Mouse (Mus musculus): ENCODE results near the gene Tpcn2. TPM values are rescaled to one million over a fixed set of nuclear protein-coding genes. Genes with fewer than 3 reads are reported as not detected.
A peak's percentile ranks its signal among the peaks of the same experiment; 100 is the strongest.

The Tpcn2 gene
- polyA plus RNA-seq, 1 experiment from 2014 or later = 1.6 TPM

DNA sequence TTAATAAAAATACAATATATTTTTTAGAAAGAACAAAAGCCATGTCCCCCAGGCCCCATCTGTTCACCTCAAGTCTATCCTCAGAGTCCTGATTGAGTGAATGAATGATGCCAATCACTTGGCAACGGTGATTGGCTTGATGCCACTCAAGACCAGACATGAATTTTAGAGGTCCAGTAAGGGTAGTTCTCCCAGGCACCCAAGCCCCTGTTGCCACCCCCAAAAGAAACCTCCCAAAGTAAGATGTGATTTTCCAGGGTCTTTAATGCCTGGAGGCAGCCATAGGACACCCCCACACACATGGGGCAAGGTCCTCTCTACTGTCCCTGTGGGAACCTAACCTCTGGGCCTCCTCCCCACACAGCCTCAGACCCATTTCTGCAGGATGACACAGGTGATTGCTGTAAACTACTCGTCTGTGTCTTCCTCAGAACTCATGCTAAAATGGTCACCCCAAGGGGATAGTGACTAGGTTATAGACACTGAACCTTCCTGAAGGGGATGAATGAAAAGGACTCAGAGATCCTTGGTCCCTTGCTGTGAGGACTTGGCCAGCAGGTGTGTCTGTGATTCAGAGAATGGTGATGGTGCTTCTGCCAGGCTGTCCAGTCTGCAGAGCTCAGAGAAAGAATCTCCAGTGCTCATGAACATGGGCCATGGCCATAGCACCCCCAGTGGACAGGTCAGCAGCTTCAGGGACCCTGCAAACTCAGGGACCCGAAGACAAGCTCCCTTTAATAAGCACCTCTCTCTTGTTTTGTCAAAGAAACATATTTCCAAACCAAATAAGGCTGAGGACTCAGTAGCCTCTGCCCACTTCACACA, 15.1 kb upstream of the Tpcn2 start:
- no peak overlapping the region for H3K9ac ChIP-seq
- WGBS (ENCODE audit: insufficient replicate concordance) = 41% methylated on average over 3 of the region's 3 CpGs
- H3K9me3 ChIP-seq (replicated peaks) = no peaks in the 10 kb centered on the region
- no peak for ATAC-seq (ENCODE audit: insufficient read depth)
- no peak overlapping the region for H3K27ac ChIP-seq (replicated peaks)
- no peak overlapping the region for H3K4me2 ChIP-seq
- H3K36me3 ChIP-seq (replicated peaks) = no peaks in the 10 kb centered on the region
- H3K4me1 ChIP-seq (replicated peaks) = peaks cover 12% of the 10 kb centered on the region
- H3K27me3 ChIP-seq = no peaks in the 10 kb centered on the region
- no peak overlapping the region for H3K4me3 ChIP-seq (replicated peaks)

DNA sequence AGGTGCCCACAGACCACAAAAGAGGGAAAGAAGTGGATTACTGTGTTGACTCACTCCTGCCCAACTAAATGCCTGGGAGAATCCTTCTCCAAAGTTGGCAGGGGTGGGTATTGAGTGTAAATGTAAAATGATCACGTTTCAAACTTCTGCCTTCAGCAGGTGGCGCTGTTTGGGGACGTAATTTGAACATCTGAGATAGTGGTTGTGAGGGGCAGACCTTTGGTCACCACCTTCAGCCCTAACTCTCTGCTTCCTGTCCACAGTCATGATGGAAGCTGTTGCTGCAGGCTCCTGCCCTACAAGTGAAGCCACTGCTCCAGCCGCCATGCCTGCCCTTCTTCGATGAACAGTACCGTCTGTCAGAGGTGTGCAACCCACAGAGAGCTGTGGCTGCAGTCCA, 10.0 kb upstream of the Tpcn2 start:
- 30% methylated on average over 6 of the region's 6 CpGs for WGBS (ENCODE audit: insufficient replicate concordance)
- no peak overlapping the region for H3K4me3 ChIP-seq (replicated peaks)
- no peaks in the 10 kb centered on the region for H3K4me1 ChIP-seq (replicated peaks)
- no peaks in the 10 kb centered on the region for H3K27me3 ChIP-seq
- no peak overlapping the region for H3K9ac ChIP-seq
- no peak for ATAC-seq (ENCODE audit: insufficient read depth)
- no peaks in the 10 kb centered on the region for H3K36me3 ChIP-seq (replicated peaks)
- no peak overlapping the region for H3K27ac ChIP-seq (replicated peaks)
- no peaks in the 10 kb centered on the region for H3K9me3 ChIP-seq (replicated peaks)
- H3K4me2 ChIP-seq = no peak overlapping the region

DNA sequence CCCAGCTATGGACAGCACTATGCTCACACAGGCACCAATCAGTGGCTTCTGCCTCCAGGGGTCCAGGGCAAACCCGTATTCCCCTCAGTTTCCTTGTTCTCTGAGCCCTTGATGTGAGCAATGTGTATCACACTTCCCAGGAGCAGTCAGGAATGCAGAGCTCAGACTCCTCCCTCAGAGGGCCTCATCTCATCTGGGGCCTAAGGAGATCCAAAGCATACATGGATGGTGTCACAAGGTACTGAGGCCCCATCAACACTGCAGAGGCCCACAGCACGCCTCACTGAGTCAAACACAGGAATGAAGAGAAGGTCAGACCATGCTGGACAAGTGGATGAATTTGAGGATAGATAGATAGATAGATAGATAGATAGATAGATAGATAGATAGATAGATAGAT, 8.9 kb upstream of the Tpcn2 start:
- Histone ChIP-seq H3K36me3 (replicated peaks) (no peaks in the 10 kb centered on the region), H3K9ac (no peak overlapping the region), H3K4me1 (replicated peaks) (0 out of 2 replicates have a peak, but pooled peaks cover 2% of the 10 kb centered on the region), H3K27me3 (no peaks in the 10 kb centered on the region), H3K27ac (replicated peaks) (no peak overlapping the region), H3K9me3 (replicated peaks) (no peaks in the 10 kb centered on the region), H3K4me2 (no peak overlapping the region), H3K4me3 (replicated peaks) (no peak overlapping the region)
- WGBS (ENCODE audit: insufficient replicate concordance) = 52% methylated on average over 2 of the region's 2 CpGs
- no peak for ATAC-seq (ENCODE audit: insufficient read depth)

DNA sequence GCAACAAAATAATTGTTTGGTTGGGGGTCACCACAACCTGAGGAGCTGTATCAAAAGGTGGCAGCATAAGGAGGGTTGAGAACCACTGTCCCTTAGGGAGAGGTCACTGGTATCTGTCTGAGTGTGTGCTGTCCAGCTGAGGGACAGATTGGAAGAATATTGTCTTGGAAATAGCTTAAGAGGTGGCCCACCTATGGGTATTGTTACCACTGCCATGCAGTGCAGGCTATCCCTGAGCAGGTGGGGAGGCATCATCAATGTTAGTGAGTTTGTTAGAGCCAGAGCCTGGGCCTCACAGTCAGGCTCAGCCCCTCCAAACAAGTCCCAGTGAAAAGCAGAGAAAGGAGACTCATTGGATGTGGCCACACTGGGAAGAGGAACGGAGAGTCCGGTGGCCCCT, 8.0 kb upstream of the Tpcn2 start:
- Histone ChIP-seq H3K4me2 (no peak overlapping the region), H3K27ac (replicated peaks) (no peak overlapping the region), H3K9ac (no peak overlapping the region), H3K36me3 (replicated peaks) (no peaks in the 10 kb centered on the region), H3K4me3 (replicated peaks) (no peak overlapping the region), H3K4me1 (replicated peaks) (peaks cover 2% of the 10 kb centered on the region; the same call in 1 of the 2 replicates), H3K9me3 (replicated peaks) (no peaks in the 10 kb centered on the region), H3K27me3 (no peaks in the 10 kb centered on the region)
- no peak for ATAC-seq (ENCODE audit: insufficient read depth)
- WGBS (ENCODE audit: insufficient replicate concordance) = 48% methylated on average over 2 of the region's 2 CpGs

DNA sequence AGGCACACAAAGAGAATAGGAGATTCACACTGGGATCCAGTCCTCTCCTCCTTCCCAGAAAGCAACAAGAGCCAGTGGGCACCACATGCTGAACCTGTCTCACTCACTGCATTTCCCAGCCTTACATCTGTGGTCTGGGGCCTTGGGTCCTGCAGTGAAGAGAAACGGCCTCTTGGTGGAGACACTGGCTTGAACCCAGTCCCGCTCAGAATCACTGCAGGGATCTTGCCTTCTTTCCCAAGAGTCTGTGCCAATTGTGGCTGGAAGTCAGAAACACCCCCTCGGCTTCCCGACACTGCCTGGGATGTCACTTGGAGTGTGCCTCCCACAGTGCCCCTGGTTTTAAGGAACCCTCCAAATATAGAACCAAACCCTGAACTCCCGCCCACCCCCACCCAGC, 5.5 kb upstream of the Tpcn2 start:
- Histone ChIP-seq H3K9ac (no peak overlapping the region), H3K4me3 (replicated peaks) (no peak overlapping the region), H3K9me3 (replicated peaks) (no peaks in the 10 kb centered on the region), H3K27me3 (no peaks in the 10 kb centered on the region), H3K36me3 (replicated peaks) (no peaks in the 10 kb centered on the region), H3K27ac (replicated peaks) (no peak overlapping the region), H3K4me1 (replicated peaks) (peaks cover 3% of the 10 kb centered on the region; the same call in 1 of the 2 replicates), H3K4me2 (no peak overlapping the region)
- no peak for ATAC-seq (ENCODE audit: insufficient read depth)
- WGBS (ENCODE audit: insufficient replicate concordance) = 20% methylated on average over 5 of the region's 5 CpGs

DNA sequence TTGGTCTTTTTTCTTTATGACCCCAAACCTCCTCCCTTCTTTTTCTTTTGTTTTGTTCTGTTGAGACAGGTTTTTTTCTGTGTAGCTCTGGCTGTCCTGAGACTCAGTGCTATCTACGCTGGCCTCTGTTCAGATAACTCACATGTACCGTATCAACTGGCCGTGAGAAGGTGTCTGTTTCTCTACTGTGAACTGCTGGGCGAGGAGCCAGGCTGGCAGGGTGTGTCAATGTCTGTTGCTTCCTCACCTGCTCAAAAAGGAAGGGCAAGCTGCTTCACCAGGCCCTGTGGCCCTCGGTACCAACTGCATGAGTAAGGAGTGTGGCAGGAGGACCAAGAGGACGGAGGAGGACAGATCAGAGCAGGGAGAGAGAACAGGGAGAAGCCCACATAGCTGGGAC, 3.6 kb upstream of the Tpcn2 start:
- no peak overlapping the region for H3K27ac ChIP-seq (replicated peaks)
- no peak overlapping the region for H3K4me2 ChIP-seq
- H3K4me3 ChIP-seq (replicated peaks) = no peak overlapping the region
- 24% methylated on average over 6 of the region's 6 CpGs for WGBS (ENCODE audit: insufficient replicate concordance)
- H3K9me3 ChIP-seq (replicated peaks) = no peaks in the 10 kb centered on the region
- H3K27me3 ChIP-seq = no peaks in the 10 kb centered on the region
- no peak overlapping the region for H3K9ac ChIP-seq
- H3K4me1 ChIP-seq (replicated peaks) = peaks cover 19% of the 10 kb centered on the region
- no peaks in the 10 kb centered on the region for H3K36me3 ChIP-seq (replicated peaks)
- ATAC-seq (ENCODE audit: insufficient read depth) = no peak

DNA sequence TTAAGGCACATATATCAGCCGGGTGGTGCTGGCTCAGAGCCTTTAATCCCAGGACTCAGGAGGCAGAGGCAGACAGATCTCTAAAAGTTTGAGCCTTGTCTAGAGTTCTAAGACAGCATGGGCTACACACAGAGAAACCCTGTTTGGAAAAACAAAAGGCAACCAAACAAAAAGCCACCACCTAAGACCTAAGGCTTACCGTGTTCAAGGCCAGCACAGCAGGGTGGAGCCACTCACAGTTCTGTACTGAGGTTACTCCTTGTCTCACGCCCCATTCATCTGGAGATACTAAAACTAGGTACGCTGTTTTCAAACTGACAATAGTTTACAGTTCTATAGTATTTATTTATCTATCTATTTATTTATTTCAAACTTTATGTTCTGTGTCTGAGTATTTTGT, 1.7 kb upstream of the Tpcn2 start:
- WGBS (ENCODE audit: insufficient replicate concordance) = 60% methylated on average over 4 of the region's 4 CpGs

DNA sequence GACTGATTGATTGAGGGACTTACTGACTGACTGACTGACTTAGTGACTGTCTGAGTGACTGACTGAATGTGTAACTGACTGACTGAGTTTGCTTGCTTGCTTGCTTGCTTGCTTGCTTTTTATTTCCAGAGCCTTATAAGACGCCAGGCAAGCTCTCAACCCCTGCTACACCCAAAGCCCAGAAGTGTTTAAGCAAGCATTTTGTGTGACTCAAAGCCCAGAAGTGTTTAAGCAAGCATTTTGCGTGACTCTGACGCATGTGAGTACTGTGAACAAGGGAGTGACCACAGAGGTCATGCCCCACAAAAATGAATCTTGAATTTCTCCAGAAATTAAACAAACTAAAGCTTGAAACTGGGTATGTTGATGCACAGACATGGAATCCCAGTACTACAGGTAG, 482 bp upstream of the Tpcn2 start:
- Histone ChIP-seq H3K4me2 (peak overlapping the region; percentile 78), H3K4me3 (replicated peaks) (peak overlapping the region; percentile 63; the same call in 1 of the 2 replicates), H3K27ac (replicated peaks) (no peak overlapping the region), H3K9me3 (replicated peaks) (no peaks in the 10 kb centered on the region), H3K27me3 (no peaks in the 10 kb centered on the region), H3K9ac (no peak overlapping the region), H3K4me1 (replicated peaks) (peaks cover 33% of the 10 kb centered on the region), H3K36me3 (replicated peaks) (no peaks in the 10 kb centered on the region)
- 51% methylated on average over 3 of the region's 3 CpGs for WGBS (ENCODE audit: insufficient replicate concordance)
- no peak for ATAC-seq (ENCODE audit: insufficient read depth)

More for the DNA sequence above, 1.7 kb upstream of the Tpcn2 start:
- Histone ChIP-seq H3K27ac (replicated peaks) (no peak overlapping the region), H3K27me3 (no peaks in the 10 kb centered on the region), H3K9ac (no peak overlapping the region), H3K36me3 (replicated peaks) (no peaks in the 10 kb centered on the region), H3K4me1 (replicated peaks) (peaks cover 33% of the 10 kb centered on the region), H3K4me2 (no peak overlapping the region), H3K4me3 (replicated peaks) (no peak overlapping the region), H3K9me3 (replicated peaks) (no peaks in the 10 kb centered on the region)
- ATAC-seq (ENCODE audit: insufficient read depth) = no peak

DNA sequence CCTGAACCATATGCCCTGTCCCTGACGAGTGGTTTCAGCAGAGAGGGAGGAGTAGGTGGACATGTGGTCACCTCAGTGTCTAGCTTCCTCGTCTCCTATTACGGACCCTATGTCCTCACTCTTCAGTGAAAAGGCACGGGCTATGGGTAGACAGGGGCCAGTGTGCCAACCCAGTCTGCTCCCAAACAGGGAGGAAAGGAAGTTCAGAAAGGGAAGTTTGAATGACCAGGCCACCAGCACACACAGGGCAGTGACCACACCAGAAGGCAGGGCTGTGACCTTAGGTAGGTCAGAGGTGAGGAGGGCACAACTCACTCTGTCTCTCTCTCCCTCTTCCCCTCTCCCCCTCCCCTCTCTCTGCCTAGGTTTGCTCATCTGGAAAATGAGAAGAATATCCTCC, 770 bp downstream of the Tpcn2 start:
- H3K9me3 ChIP-seq (replicated peaks) = no peaks in the 10 kb centered on the region
- WGBS (ENCODE audit: insufficient replicate concordance) = 20% methylated on average over 4 of the region's 4 CpGs
- peaks cover 31% of the 10 kb centered on the region for H3K4me1 ChIP-seq (replicated peaks)
- peak; percentile 19; the same call in 1 of the 2 replicates for ATAC-seq (ENCODE audit: insufficient read depth)
- no peak overlapping the region for H3K27ac ChIP-seq (replicated peaks)
- peak overlapping the region; percentile 47; the same call in 1 of the 2 replicates for H3K9ac ChIP-seq
- H3K4me2 ChIP-seq = peak overlapping the region; percentile 78
- no peaks in the 10 kb centered on the region; the same call in 1 of the 2 replicates for H3K36me3 ChIP-seq (replicated peaks)
- peak overlapping the region; percentile 63 for H3K4me3 ChIP-seq (replicated peaks)
- no peaks in the 10 kb centered on the region for H3K27me3 ChIP-seq

DNA sequence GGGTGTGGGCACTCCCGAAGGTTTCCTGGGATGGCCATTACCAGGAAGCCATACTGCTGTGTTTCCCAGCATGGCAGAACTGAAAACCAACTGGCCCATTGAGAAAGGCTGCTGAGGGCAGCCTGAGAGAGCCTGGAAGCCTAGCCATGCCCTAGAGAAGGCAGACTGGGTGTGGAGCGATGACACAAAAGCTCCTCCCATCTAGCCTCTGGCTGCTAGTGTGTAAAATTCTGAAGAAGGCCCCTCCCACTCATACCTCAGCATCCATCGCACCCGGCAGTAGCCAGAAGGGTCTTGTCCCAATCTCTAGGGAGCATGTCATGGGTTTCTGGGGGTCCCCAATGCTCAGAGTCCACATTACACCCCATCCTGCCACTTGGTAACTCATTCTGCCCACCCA, 2.4 kb downstream of the Tpcn2 start:
- no peaks in the 10 kb centered on the region for H3K27me3 ChIP-seq
- 77% methylated on average over 4 of the region's 4 CpGs for WGBS (ENCODE audit: insufficient replicate concordance)

DNA sequence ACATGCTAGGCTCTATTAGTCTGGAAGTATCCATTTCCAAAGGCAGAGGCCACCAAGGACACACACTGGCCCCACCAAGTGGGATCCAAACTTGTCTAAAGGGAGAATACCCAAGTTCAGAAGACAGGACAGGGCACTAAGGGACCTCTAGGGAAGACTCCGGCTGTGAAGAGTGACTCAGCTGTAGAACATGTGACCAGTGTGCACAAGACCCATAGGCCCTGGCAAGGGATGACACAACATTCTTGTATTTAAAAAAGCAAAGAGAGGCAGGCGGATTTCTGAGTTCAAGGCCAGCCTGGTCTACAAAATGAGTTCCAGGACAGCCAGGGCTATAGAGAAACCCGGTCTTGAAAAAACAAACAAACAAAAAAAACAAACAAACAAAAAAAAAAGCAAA, 8.3 kb downstream of the Tpcn2 start:
- 60% methylated on average over 3 of the region's 3 CpGs for WGBS (ENCODE audit: insufficient replicate concordance)
- Histone ChIP-seq H3K27me3 (no peaks in the 10 kb centered on the region), H3K4me2 (no peak overlapping the region), H3K9me3 (replicated peaks) (no peaks in the 10 kb centered on the region), H3K36me3 (replicated peaks) (peaks cover 4% of the 10 kb centered on the region), H3K9ac (no peak overlapping the region), H3K4me1 (replicated peaks) (no peaks in the 10 kb centered on the region), H3K4me3 (replicated peaks) (no peak overlapping the region), H3K27ac (replicated peaks) (no peak overlapping the region)
- ATAC-seq (ENCODE audit: insufficient read depth) = no peak

More for the DNA sequence above, 2.4 kb downstream of the Tpcn2 start:
- Histone ChIP-seq H3K9ac (no peak overlapping the region), H3K4me2 (no peak overlapping the region), H3K27ac (replicated peaks) (no peak overlapping the region), H3K4me3 (replicated peaks) (no peak overlapping the region), H3K36me3 (replicated peaks) (no peaks in the 10 kb centered on the region; the same call in 1 of the 2 replicates), H3K9me3 (replicated peaks) (no peaks in the 10 kb centered on the region), H3K4me1 (replicated peaks) (peaks cover 31% of the 10 kb centered on the region)
- ATAC-seq (ENCODE audit: insufficient read depth) = no peak
